Mouse (Mus musculus) layer of hippocampus, postnatal 14 days (tissue): ENCODE data around the gene Upf1. TPM values are rescaled to one million over a fixed set of nuclear protein-coding genes. Genes with fewer than 3 reads are reported as not detected.

ENCODE experiments used
- total RNA-seq, 2 experiments: library from RNA; stranded (reverse); gene quantifications; 2 replicates each; pipeline ENCODE4 v1.2.3; 2021

Upf1 gene
- total RNA-seq, 2 experiments from 2014 or later = 50.3 to 54.9 TPM

Other genes starting within 250 kb of the Upf1 start
- 100 to 1,000 TPM; 371 to 387 TPM for gene Ncan, start 232.4 kb downstream of the Upf1 start, total RNA-seq
- 10 to 100 TPM; 26.9 to 31.2 TPM for gene Nr2c2ap, start 221.9 kb downstream of the Upf1 start, total RNA-seq
- gene Rfxank, start 214.1 kb downstream of the Upf1 start, total RNA-seq = 10 to 100 TPM in 1 of 2 experiments, 1 to 10 TPM in 1; 9.9 to 12.6 TPM
- gene Borcs8, start 213.8 kb downstream of the Upf1 start, total RNA-seq = 10 to 100 TPM; 42.0 to 44.1 TPM
- gene Mef2b, start 213.6 kb downstream of the Upf1 start, total RNA-seq = under 1 TPM; 0.29 to 0.41 TPM
- gene Tmem161a, start 180.9 kb downstream of the Upf1 start, total RNA-seq = 10 to 100 TPM; 46.1 to 49.4 TPM
- gene Slc25a42, start 141.0 kb downstream of the Upf1 start, total RNA-seq = 10 to 100 TPM; 34.0 to 36.2 TPM
- gene Sugp2, start 119.1 kb downstream of the Upf1 start, total RNA-seq = 100 to 1,000 TPM; 124 TPM
- 10 to 100 TPM; 60.1 to 67.4 TPM for gene Armc6, start 118.8 kb downstream of the Upf1 start, total RNA-seq
- 10 to 100 TPM; 75.5 to 84.3 TPM for gene Homer3, start 70.5 kb downstream of the Upf1 start, total RNA-seq
- 10 to 100 TPM; 41.4 to 53.6 TPM for gene Ddx49, start 50.8 kb downstream of the Upf1 start, total RNA-seq
- gene Cope, start 50.8 kb downstream of the Upf1 start, total RNA-seq = 100 to 1,000 TPM; 134 to 148 TPM
- 100 to 1,000 TPM; 107 to 119 TPM for gene Cers1, start 37.5 kb downstream of the Upf1 start, total RNA-seq
- 10 to 100 TPM; 11.2 to 22.7 TPM for gene Gdf1, start 23.5 kb downstream of the Upf1 start, total RNA-seq
- under 1 TPM; 0.21 to 0.30 TPM for gene Comp, start 20.3 kb upstream of the Upf1 start, total RNA-seq
- 100 to 1,000 TPM; 128 to 135 TPM for gene Crtc1, start 86.3 kb upstream of the Upf1 start, total RNA-seq
- gene Klhl26, start 123.7 kb upstream of the Upf1 start, total RNA-seq = 10 to 100 TPM; 44.7 to 45.5 TPM
- gene Tmem59l, start 134.1 kb upstream of the Upf1 start, total RNA-seq = 100 to 1,000 TPM; 251 to 263 TPM
- gene Crlf1, start 139.9 kb upstream of the Upf1 start, total RNA-seq = 10 to 100 TPM; 21.8 to 24.2 TPM
- gene Rex1bd, start 153.5 kb upstream of the Upf1 start, total RNA-seq = 100 to 1,000 TPM in 1 of 2 experiments, 10 to 100 TPM in 1; 83.2 to 103 TPM
- 1,000 to 10,000 TPM; 1,048 to 1,082 TPM for gene Uba52, start 157.5 kb upstream of the Upf1 start, total RNA-seq
- gene Fkbp8, start 174.4 kb upstream of the Upf1 start, total RNA-seq = 100 to 1,000 TPM; 412 to 417 TPM
- 10 to 100 TPM; 39.5 to 40.3 TPM for gene Kxd1, start 174.7 kb upstream of the Upf1 start, total RNA-seq
- gene Ell, start 186.2 kb upstream of the Upf1 start, total RNA-seq = 10 to 100 TPM; 18.7 TPM
- 10 to 100 TPM; 38.8 to 46.1 TPM for gene Isyna1, start 241.1 kb upstream of the Upf1 start, total RNA-seq